Mouse (Mus musculus) hematopoietic stem cell, adult 5-6 weeks (primary cell): ENCODE measurements around the gene Zfp185. TPM values are rescaled to one million over a fixed set of nuclear protein-coding genes. Genes with fewer than 3 reads are reported as not detected.
"Not testable (repeated sequence)": the region's sequence is repeated elsewhere in the genome, so short reads cannot be mapped to it uniquely, and the experiment has no call there.

ENCODE experiments used
- ATAC-seq, 2 experiments: fragments of 125-278 bp in 1 of 2; replicated peaks in 1 of 2; 2 replicates each; pipeline ENCODE4 v1.8.0; 2016 to 2017; ENCODE audit warnings: inconsistent platforms in 2 of 2, mild to moderate bottlenecking in 2 of 2, moderate number of reproducible peaks in 2 of 2, low read depth in 1 of 2, moderate TSS enrichment in 1 of 2; ENCODE audit not compliant: low FRiP score in 2 of 2, poor library complexity in 2 of 2, severe bottlenecking in 2 of 2, insufficient read depth in 1 of 2, low TSS enrichment in 1 of 2
- total RNA-seq: library from RNA; stranded (forward); fragments of 172-1452, 232-1000 nt; gene quantifications from 2 replicates; pipeline ENCODE4 v1.2.3, GENCODE M21; 2017

Gene Zfp185
- total RNA-seq, 1 experiment from 2014 or later, result not detected

DNA sequence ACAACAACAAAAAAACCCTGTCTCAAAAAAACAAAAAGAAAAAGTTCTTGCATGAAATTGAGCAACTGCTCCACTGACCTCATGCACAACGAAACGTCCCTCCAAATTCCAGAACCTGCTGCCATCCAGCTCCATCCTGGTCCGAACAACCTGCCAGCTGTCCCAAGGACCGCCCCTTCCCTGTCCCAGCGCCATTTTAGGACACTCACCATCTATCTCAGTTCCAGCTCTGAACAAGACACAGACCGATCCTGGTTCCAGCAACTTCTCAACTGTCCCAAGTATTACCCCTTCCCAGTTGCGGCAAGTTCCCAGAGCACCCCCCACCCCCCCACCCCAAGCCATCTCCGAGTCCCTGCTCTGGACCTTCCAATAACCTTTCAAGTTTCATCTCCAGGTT, 51.7 kb downstream of the Zfp185 start:
- no peak for ATAC-seq

- ATAC-seq, result no peak
Measured at GRCm38 (mm10) chrX:73039666-73040065, 52.5 kb downstream of the Zfp185 start.

GRCm38 (mm10) chrX:73053860-73054563, 66.9 kb downstream of the Zfp185 start:
- ATAC-seq, result peak; percentile 94 to 99

DNA sequence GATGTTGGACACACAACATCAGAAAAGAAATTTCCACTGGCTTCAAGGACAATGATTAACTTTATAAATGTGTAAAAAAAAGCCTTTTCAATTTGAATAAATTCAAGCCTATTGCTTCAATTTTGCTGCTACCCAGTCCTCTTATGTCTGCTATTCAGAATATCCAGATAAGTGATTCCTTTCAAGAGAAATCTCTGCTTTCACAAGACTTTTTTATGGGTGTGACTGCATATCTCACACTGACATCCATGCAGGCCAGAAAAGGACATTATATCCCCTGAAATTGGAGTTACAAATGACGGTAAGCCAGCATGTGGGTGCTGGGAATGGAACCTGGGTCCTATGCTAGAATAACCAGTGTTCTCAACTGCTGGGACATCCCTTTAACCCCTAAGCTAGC, 74.4 kb downstream of the Zfp185 start:
- no peak for ATAC-seq

DNA sequence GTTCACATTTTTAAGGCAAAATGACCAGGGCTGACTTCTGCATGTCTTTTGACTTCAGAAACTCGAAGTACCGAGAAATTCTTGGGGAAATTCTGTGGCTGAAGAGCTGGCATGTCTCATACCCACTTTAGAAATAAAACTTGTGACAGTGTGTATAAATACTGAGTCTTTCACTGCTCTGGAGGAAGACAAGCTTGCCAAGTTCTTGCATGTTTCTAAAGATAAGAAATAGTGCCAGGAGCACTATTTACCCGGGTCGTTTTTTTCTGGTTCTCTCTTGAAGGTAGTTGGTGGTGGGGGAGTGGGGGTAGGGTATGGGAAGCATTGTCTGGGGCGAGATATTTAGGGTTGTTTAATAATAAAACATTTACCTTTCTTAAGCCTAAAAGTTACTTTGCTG, 75.2 kb downstream of the Zfp185 start:
- peak; percentile 60 to 78 for ATAC-seq

- ATAC-seq, result no peak
Measured at GRCm38 (mm10) chrX:73063512-73064414, 76.6 kb downstream of the Zfp185 start.

- no peak for ATAC-seq
Measured at GRCm38 (mm10) chrX:73064415-73064793, 77.3 kb downstream of the Zfp185 start, which contains the start of gene Pnma3. Gene Pnma3, plus strand, starts transcription at chrX:73064787.

DNA sequence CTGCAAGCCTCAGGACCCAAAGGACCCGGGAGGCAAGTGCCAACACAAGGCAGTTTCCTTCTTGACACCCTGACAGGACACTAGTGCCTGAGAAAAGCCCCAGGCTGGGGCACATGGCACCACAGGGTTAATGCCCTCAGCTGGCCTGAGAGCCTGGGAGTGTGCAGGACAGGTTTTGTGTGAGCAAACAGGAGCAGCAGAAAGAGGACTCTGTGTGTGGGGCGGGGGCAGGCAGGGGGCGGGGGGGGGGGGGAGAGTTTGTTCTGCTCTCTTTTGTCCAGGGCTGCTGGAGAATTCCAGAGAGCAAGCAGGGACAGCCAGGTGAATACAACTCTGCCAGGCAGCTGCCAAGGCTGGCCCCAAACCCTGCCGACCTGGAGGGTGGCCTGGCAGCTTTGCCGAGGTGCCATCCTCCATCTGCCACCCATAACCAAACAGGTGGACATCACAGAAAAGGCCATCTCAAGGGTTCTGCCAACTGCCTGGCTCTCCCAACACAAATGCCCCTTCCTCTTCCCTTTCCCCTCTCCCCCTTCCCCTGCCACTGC, 79.7 kb downstream of the Zfp185 start:
- ATAC-seq, result not testable (repeated sequence)

Other genes with a start within 250 kb of the Zfp185 start
- gene Gabrq, start 162.2 kb upstream of the Zfp185 start, total RNA-seq, result not detected in 2 replicates
- gene Cetn2, start 68.9 kb upstream of the Zfp185 start, total RNA-seq, result 98.1 and 157 TPM in 2 replicates
- gene Nsdhl, start 68.8 kb upstream of the Zfp185 start, total RNA-seq, result 16.8 and 18.1 TPM in 2 replicates
- not detected in 2 replicates for gene Pnma5, start 49.8 kb downstream of the Zfp185 start, total RNA-seq
- gene Pnma3, start 77.4 kb downstream of the Zfp185 start, total RNA-seq, result not detected in 2 replicates
- 39.3 and 48.7 TPM in 2 replicates for gene Xlr4a, start 95.1 kb downstream of the Zfp185 start, total RNA-seq
- 7.7 and 7.9 TPM in 2 replicates for gene Xlr3a, start 109.8 kb downstream of the Zfp185 start, total RNA-seq
- gene Gm14685, start 129.7 kb downstream of the Zfp185 start, total RNA-seq, result 0.15 TPM in 1 of 2 replicates, not detected in the other
- not detected in 2 replicates for gene Xlr5b, start 161.5 kb downstream of the Zfp185 start, total RNA-seq
- not detected in 2 replicates for gene DXBay18, start 162.1 kb downstream of the Zfp185 start, total RNA-seq
- gene Spin2d, start 189.7 kb downstream of the Zfp185 start, total RNA-seq, result 0.89 TPM in 1 of 2 replicates, not detected in the other
- 17.2 and 18.8 TPM in 2 replicates for gene Xlr3b, start 204.9 kb downstream of the Zfp185 start, total RNA-seq
- 18.1 and 32.3 TPM in 2 replicates for gene Xlr4b, start 227.0 kb downstream of the Zfp185 start, total RNA-seq
- 3.1 and 5.8 TPM in 2 replicates for gene F8a, start 241.0 kb downstream of the Zfp185 start, total RNA-seq